Mouse (Mus musculus) embryonic facial prominence, embryonic 13.5 days (tissue): ENCODE measurements around the gene Proser1. TPM values are rescaled to one million over a fixed set of nuclear protein-coding genes. Genes with fewer than 3 reads are reported as not detected.
A peak's percentile ranks its signal among the peaks of the same experiment; 100 is the strongest.

ENCODE experiments used
- ATAC-seq: fragments of 200-750 bp; cut with Nextera tagmentation; 2 replicates; pipeline ENCODE4 v1.8.0; 2017; ENCODE audit warnings: low read depth; ENCODE audit not compliant: insufficient number of reproducible peaks, insufficient read depth, low FRiP score, low TSS enrichment
- H3K27ac ChIP-seq: fragments of 300-500 bp; sonication (generic); 2 replicates; pipeline ENCODE4 v1.5.1; 2015; ENCODE audit warnings: moderate library complexity, mild to moderate bottlenecking, inconsistent platforms
- H3K27me3 ChIP-seq: fragments of 300-500 bp; sonication (generic); 2 replicates; pipeline ENCODE4 v1.6.1; 2015; ENCODE audit warnings: mild to moderate bottlenecking, inconsistent platforms
- H3K36me3 ChIP-seq: fragments of 300-500 bp; sonication (generic); 2 replicates; pipeline ENCODE4 v1.6.1; 2015; ENCODE audit warnings: mild to moderate bottlenecking, inconsistent platforms
- H3K4me1 ChIP-seq: fragments of 300-500 bp; sonication (generic); 2 replicates; pipeline ENCODE4 v1.6.1; 2015; ENCODE audit warnings: inconsistent platforms
- H3K4me2 ChIP-seq: fragments of 300-500 bp; sonication (generic); 2 replicates; pipeline ENCODE4 v1.6.1; 2015; ENCODE audit warnings: moderate library complexity, mild to moderate bottlenecking, inconsistent platforms
- H3K4me3 ChIP-seq: fragments of 300-500 bp; sonication (generic); 2 replicates; pipeline ENCODE4 v1.5.1; 2015; ENCODE audit warnings: mild to moderate bottlenecking, inconsistent platforms
- H3K9ac ChIP-seq: fragments of 300-500 bp; sonication (generic); 2 replicates; pipeline ENCODE4 v1.6.1; 2015; ENCODE audit warnings: mild to moderate bottlenecking, inconsistent platforms
- H3K9me3 ChIP-seq: fragments of 300-500 bp; sonication (generic); 2 replicates; pipeline ENCODE4 v1.6.1; 2016; ENCODE audit warnings: inconsistent platforms
- WGBS: fragments of 180-500 bp; shearing (Covaris S2); methylation state at CpG from one replicate; pipeline ENCODE4 v1.1.7; 2015; ENCODE audit warnings: mixed read lengths; 5-methylcytosine and 5-hydroxymethylcytosine counted together
- polyA plus RNA-seq: library from polyadenylated mRNA; unstranded; fragments of >200 nt; fragmentation: Nextera tagmentation; extraction: Ambion mirVana; gene quantifications from 2 replicates; pipeline ENCODE4 v1.2.1, GENCODE M21; 2015

Gene Proser1
- polyA plus RNA-seq, 1 experiment from 2014 or later, result 27.0 TPM

- Histone ChIP-seq H3K27ac (no peak overlapping the region), H3K4me1 (0 out of 2 replicates have a peak, but pooled peaks cover 8% of the 10 kb centered on the region), H3K4me2 (no peak overlapping the region), H3K36me3 (no peaks in the 10 kb centered on the region), H3K9ac (no peak overlapping the region), H3K27me3 (no peaks in the 10 kb centered on the region), H3K4me3 (no peak overlapping the region), H3K9me3 (no peaks in the 10 kb centered on the region)
- no peak for ATAC-seq
- 71% methylated on average over 6 of the region's 6 CpGs for WGBS
These were observed 35.0 kb downstream of the Proser1 start for GRCm38 (mm10) chr3:53498351-53498905.

GRCm38 (mm10) chr3:53502428-53502827 lies 39.0 kb downstream of the Proser1 start:
- H3K4me3 ChIP-seq, result no peak overlapping the region
- no peak for ATAC-seq
- H3K27me3 ChIP-seq, result no peaks in the 10 kb centered on the region
- H3K36me3 ChIP-seq, result no peaks in the 10 kb centered on the region
- no peak overlapping the region for H3K27ac ChIP-seq
- 0 out of 2 replicates have a peak, but pooled peaks cover 6% of the 10 kb centered on the region for H3K4me1 ChIP-seq
- H3K9me3 ChIP-seq, result no peaks in the 10 kb centered on the region
- no peak overlapping the region for H3K9ac ChIP-seq
- 66% methylated on average over 6 of the region's 6 CpGs for WGBS
- no peak overlapping the region for H3K4me2 ChIP-seq

GRCm38 (mm10) chr3:53513096-53513495 lies 49.6 kb downstream of the Proser1 start:
- H3K4me2 ChIP-seq, result no peak overlapping the region
- no peak overlapping the region for H3K9ac ChIP-seq
- no peaks in the 10 kb centered on the region for H3K36me3 ChIP-seq
- WGBS, result 44% methylated on average over 5 of the region's 5 CpGs
- H3K4me1 ChIP-seq, result no peaks in the 10 kb centered on the region
- H3K9me3 ChIP-seq, result no peaks in the 10 kb centered on the region
- H3K27ac ChIP-seq, result no peak overlapping the region
- no peaks in the 10 kb centered on the region for H3K27me3 ChIP-seq
- no peak for ATAC-seq
- H3K4me3 ChIP-seq, result no peak overlapping the region

- peaks cover 4% of the 10 kb centered on the region; the same call in 1 of the 2 replicates for H3K36me3 ChIP-seq
- H3K27me3 ChIP-seq, result no peaks in the 10 kb centered on the region
- ATAC-seq, result no peak
- H3K4me2 ChIP-seq, result no peak overlapping the region
- H3K9ac ChIP-seq, result no peak overlapping the region
- 86% methylated on average over 4 of the region's 4 CpGs for WGBS
- H3K27ac ChIP-seq, result no peak overlapping the region
- no peaks in the 10 kb centered on the region for H3K9me3 ChIP-seq
- no peak overlapping the region for H3K4me3 ChIP-seq
- no peaks in the 10 kb centered on the region for H3K4me1 ChIP-seq
These were observed 51.0 kb downstream of the Proser1 start for GRCm38 (mm10) chr3:53514221-53515065.

GRCm38 (mm10) chr3:53522794-53523193 lies 59.3 kb downstream of the Proser1 start:
- H3K9me3 ChIP-seq, result no peaks in the 10 kb centered on the region
- no peak overlapping the region for H3K27ac ChIP-seq
- no peaks in the 10 kb centered on the region for H3K4me1 ChIP-seq
- H3K4me3 ChIP-seq, result no peak overlapping the region
- H3K27me3 ChIP-seq, result no peaks in the 10 kb centered on the region
- peaks cover 6% of the 10 kb centered on the region; the same call in 1 of the 2 replicates for H3K36me3 ChIP-seq
- no peak overlapping the region for H3K9ac ChIP-seq
- ATAC-seq, result no peak
- 91% methylated on average over 10 of the region's 10 CpGs for WGBS
- H3K4me2 ChIP-seq, result no peak overlapping the region

- Histone ChIP-seq H3K4me2 (peak overlapping the region; percentile 64), H3K4me1 (no peaks in the 10 kb centered on the region), H3K27me3 (no peaks in the 10 kb centered on the region), H3K9ac (0 out of 2 replicates have a peak overlapping the region, but pooled peaks have one; percentile 36), H3K4me3 (peak overlapping the region; percentile 39), H3K9me3 (no peaks in the 10 kb centered on the region), H3K27ac (no peak overlapping the region), H3K36me3 (no peaks in the 10 kb centered on the region)
- 14% methylated on average over 21 of the region's 21 CpGs for WGBS
- ATAC-seq, result peak; percentile 20; the same call in 1 of the 2 replicates
These were observed 62.3 kb downstream of the Proser1 start for GRCm38 (mm10) chr3:53525737-53526136.

- Histone ChIP-seq H3K9me3 (no peaks in the 10 kb centered on the region), H3K4me1 (no peaks in the 10 kb centered on the region), H3K4me2 (no peak overlapping the region), H3K4me3 (no peak overlapping the region), H3K9ac (no peak overlapping the region), H3K36me3 (no peaks in the 10 kb centered on the region), H3K27ac (no peak overlapping the region), H3K27me3 (no peaks in the 10 kb centered on the region)
- no peak for ATAC-seq
- WGBS, result 83% methylated on average over 6 of the region's 6 CpGs
These were observed 66.8 kb downstream of the Proser1 start for GRCm38 (mm10) chr3:53530305-53530704.

Other genes with a start within 250 kb of the Proser1 start
- gene Nhlrc3, start 334 bp upstream of the Proser1 start, polyA plus RNA-seq, result 9.0 and 11.7 TPM in 2 replicates
- 0.29 TPM in 1 of 2 replicates, not detected in the other for gene Stoml3, start 25.0 kb downstream of the Proser1 start, polyA plus RNA-seq
- 4.8 and 5.7 TPM in 2 replicates for gene Frem2, start 193.7 kb downstream of the Proser1 start, polyA plus RNA-seq